ENCODE assay signal across 7 mouse cellular contexts in genomic region chr11:60175371-60176181, GRCm38 (mm10). TPM values are rescaled to one million over a fixed set of nuclear protein-coding genes. Genes with fewer than 3 reads are reported as not detected.
A peak's percentile ranks its signal among the peaks of the same experiment; 100 is the strongest.
DNase-seq lines count a peak whose midpoint lies in the region; ATAC-seq and TF ChIP-seq lines count a peak whose summit lies in the region.

No protein-coding gene starts in this region.

- H3K27ac ChIP-seq in hindbrain, postnatal 0 days: peak overlapping the region; percentile 99
- peak overlapping the region; percentile 93 for H3K27ac ChIP-seq in left cerebral cortex, adult 2 months

- ATAC-seq in activated CD4-positive, CD25-positive, alpha-beta regulatory T cell, adult 4 months: peak; percentile 50
- ATAC-seq in hindbrain, postnatal 0 days: peak; percentile 66

- H3K9me3 ChIP-seq in hindbrain, postnatal 0 days (ENCODE audit: low read length): no peaks in the 10 kb centered on the region

- WGBS in hindbrain, postnatal 0 days: 2% methylated on average over 57 of the region's 66 CpGs

- DNase-seq in cerebellum, postnatal 14 days: peak; percentile 83 to 86
- peak; percentile 67 to 83 for DNase-seq in gastrocnemius, adult 8-10 months (ENCODE audit: low spot score in 2 of 2)
- DNase-seq in hindbrain, postnatal 0 days (ENCODE audit: low spot score): peak; percentile 82
- peak; percentile 79 to 81 for DNase-seq in left cerebral cortex, adult 2 months (ENCODE audit: extremely low spot score in 1 of 2, low spot score in 2 of 2)
- peak; percentile 60 for DNase-seq in lung, postnatal 36 days
- DNase-seq in right cerebral cortex, postnatal 10 days (ENCODE audit: low spot score in 2 of 2): peak; percentile 89 to 91

- intact Hi-C loops in left cerebral cortex, adult 2 months (cut with DNase I): loop anchor here (1.0 to 2.0 kb wide), 3 partner anchors 37 to 70 kb away; partner anchors contain the start of gene Rai1

- peaks cover 38% of the 10 kb centered on the region for H3K4me1 ChIP-seq in hindbrain, postnatal 0 days (ENCODE audit: insufficient read depth, low read length)

- H3K4me3 ChIP-seq in hindbrain, postnatal 0 days (ENCODE audit: low read length): peak overlapping the region; percentile 71
- H3K4me3 ChIP-seq in left cerebral cortex, adult 2 months: peak overlapping the region; percentile 77

- 0 out of 2 replicates have a peak, but pooled peaks cover 3% of the 10 kb centered on the region for H3K36me3 ChIP-seq in hindbrain, postnatal 0 days (ENCODE audit: insufficient read depth, low read length)

- peak overlapping the region; percentile 96 for H3K4me2 ChIP-seq in hindbrain, postnatal 0 days (ENCODE audit: low read depth, low read length)

- peak overlapping the region; percentile 84 for H3K9ac ChIP-seq in hindbrain, postnatal 0 days (replicated peaks; ENCODE audit: low read length)

- no peaks in the 10 kb centered on the region for H3K27me3 ChIP-seq in hindbrain, postnatal 0 days (ENCODE audit: insufficient read depth, low read length)

- no peak for TF ChIP-seq CTCF in hindbrain, postnatal 0 days (IDR thresholded peaks at IDR 0.05; ENCODE audit: low read depth)
- no peak; the same call in 1 of the 2 replicates for TF ChIP-seq CTCF in left cerebral cortex, adult 2 months (IDR thresholded peaks at IDR 0.05)

RNA-seq across cellular contexts. Expression of gene Srebf1, which starts 46.8 kb away (rescaled TPM):
- 10 to 100 TPM; 23.6 to 35.9 TPM for polyA plus RNA-seq in activated CD4-positive, CD25-positive, alpha-beta regulatory T cell, adult 4 months (2017; shearing (Covaris generic))
- 10 to 100 TPM; 35.4 to 57.5 (median 43.5) TPM for total RNA-seq in gastrocnemius, adult 8-10 months (2022)
- 163 and 169 TPM in 2 replicates for total RNA-seq in hindbrain, postnatal 0 days (2014; rRNA removed)
- polyA plus RNA-seq in hindbrain, postnatal 0 days (2015; fragmentation: Nextera tagmentation; extraction: Ambion mirVana): 50.6 and 59.5 TPM in 2 replicates
- 10 to 100 TPM; 50.1 to 66.1 TPM for total RNA-seq in left cerebral cortex, adult 2 months (2021)

Comparison
In these comparisons a context has a peak if more than half of its experiments do, and no peak if none do; other contexts are left out.
1. Peak in every context shown above with its lines: DNase-seq, ATAC-seq, H3K4me3 ChIP-seq and H3K27ac ChIP-seq.